Mouse (Mus musculus) kidney, adult 2 months (tissue): ENCODE data around the gene N4bp2.

Source experiments
- CTCF ChIP-seq: fragments of 200-500 bp; conservative IDR thresholded peaks from 2 replicates; pipeline ENCODE4 v1.5.1; 2011; ENCODE audit warnings: low read depth, mild to moderate bottlenecking, control low read depth, low read length, moderate library complexity, mixed read lengths; ENCODE audit not compliant: insufficient read depth, insufficient read length
- POLR2A ChIP-seq: fragments of 200-500 bp; IDR thresholded peaks from one replicate; pipeline ENCODE4 v1.6.1; 2011; ENCODE audit warnings: low read depth, low read length, control low read depth

- TF ChIP-seq CTCF: no peak
- TF ChIP-seq POLR2A: no peak
Observed at GRCm38 (mm10) chr5:65781769-65782715, 18.7 kb downstream of the N4bp2 start.
